Mouse (Mus musculus) stomach, postnatal 0 days (tissue): Measurements from ENCODE around the gene Atp8b5.

Experiments
- CTCF ChIP-seq: IDR thresholded peaks from 2 replicates; pipeline ENCODE4 v1.5.1; 2016; ENCODE audit warnings: antibody characterized with exemption, low read depth, mild to moderate bottlenecking, moderate library complexity
- EP300 ChIP-seq: optimal IDR thresholded peaks from 2 replicates; pipeline ENCODE3; 2016; ENCODE audit warnings: antibody characterized with exemption

GRCm38 (mm10) chr4:43231821-43232220 lies 35.1 kb upstream of the Atp8b5 start:
- TF ChIP-seq CTCF = no peak
- TF ChIP-seq EP300 = no peak
